Comparison of ENCODE assay signal across 27 mouse cellular contexts in the genomic region with DNA sequence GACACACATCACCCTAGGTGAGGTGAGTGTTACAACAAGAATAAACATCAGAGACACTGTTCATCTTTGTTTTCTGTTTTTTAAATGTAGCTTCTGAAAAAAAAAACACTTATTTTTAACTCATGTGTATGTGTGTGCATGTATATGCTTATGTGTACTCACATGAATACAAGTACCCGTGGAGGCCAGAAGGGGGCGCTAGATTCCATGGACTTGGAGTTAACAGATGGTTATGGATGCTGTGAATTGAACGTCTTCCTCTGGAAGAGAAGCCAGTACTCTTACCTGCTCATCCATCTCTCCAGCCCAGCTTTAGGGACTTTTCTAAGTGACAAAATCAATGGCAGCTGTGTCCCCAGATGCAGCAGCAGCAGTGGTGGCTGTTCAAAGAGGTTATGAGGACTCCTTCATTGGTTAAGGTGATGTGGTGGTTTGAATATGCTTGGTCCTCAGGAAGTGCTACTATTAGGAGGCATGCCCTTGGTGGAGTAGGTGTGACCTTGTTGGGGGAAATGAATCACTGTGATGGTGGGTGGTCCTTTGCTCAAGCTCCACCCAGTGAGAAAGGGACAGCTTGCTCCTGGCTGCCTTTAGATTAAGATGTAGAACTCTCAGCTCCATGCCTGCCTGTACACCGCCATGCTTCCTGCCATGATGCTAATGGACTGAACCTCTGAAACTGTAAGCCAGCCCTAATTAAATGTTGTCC. TPM values are rescaled to one million over a fixed set of nuclear protein-coding genes. Genes with fewer than 3 reads are reported as not detected.
DNase-seq lines count a peak whose midpoint lies in the region; ATAC-seq and TF ChIP-seq lines count a peak whose summit lies in the region.
"Had no signal": no experiment of that assay in that cellular context is flagged by ENCODE, and none has a peak within 500 bp of the region (broad histone marks: within the 10 kb centered on the region; RNA-seq: fewer than 3 reads in every experiment).

No protein-coding gene starts in this region.

- no peak for DNase-seq in kidney, postnatal 0 days (ENCODE audit: low spot score)
- DNase-seq in kidney, postnatal 36 days, result no peak
- DNase-seq in midbrain, postnatal 0 days (ENCODE audit: low spot score), result no peak
- DNase-seq in R1 (ENCODE audit: low read depth, low spot score), result peak; percentile 76
- DNase-seq in urinary bladder, postnatal 4 days (ENCODE audit: low spot score in 2 of 2), result no peak
- no peak for DNase-seq in thymus, postnatal 10 days (ENCODE audit: low spot score in 2 of 2)
- DNase-seq: adrenal gland, postnatal 10 days; adrenal gland, postnatal 36 days; cerebellum, adult 11 months; cerebellum, adult 2 months; cerebellum, adult 9-11 months; cerebellum, postnatal 25 days; forebrain, postnatal 0 days; gastrocnemius, adult 2 months; gastrocnemius, postnatal 14 days; heart, adult 11 months had no signal

- no peaks in the 10 kb centered on the region for H3K9me3 ChIP-seq in kidney, postnatal 0 days (replicated peaks; ENCODE audit: low read length)
- no peaks in the 10 kb centered on the region for H3K9me3 ChIP-seq in midbrain, postnatal 0 days (ENCODE audit: low read length)
- no peaks in the 10 kb centered on the region for H3K9me3 ChIP-seq in midbrain, embryonic 15.5 days
- H3K9me3 ChIP-seq: embryonic facial prominence, embryonic 12.5 days; embryonic facial prominence, embryonic 15.5 days; hindbrain, embryonic 12.5 days; hindbrain, embryonic 15.5 days had no signal

- H3K27ac ChIP-seq in kidney, postnatal 0 days, result no peak overlapping the region
- no peak overlapping the region for H3K27ac ChIP-seq in midbrain, postnatal 0 days (ENCODE audit: low read depth, low read length)
- H3K27ac ChIP-seq in midbrain, embryonic 15.5 days, result no peak overlapping the region
- H3K27ac ChIP-seq: embryonic facial prominence, embryonic 12.5 days; embryonic facial prominence, embryonic 15.5 days; gastrocnemius, adult 2 months; hindbrain, embryonic 12.5 days; hindbrain, embryonic 15.5 days had no signal

- H3K4me3 ChIP-seq in kidney, postnatal 0 days (replicated peaks; ENCODE audit: low read depth, low read length), result no peak overlapping the region
- H3K4me3 ChIP-seq in midbrain, postnatal 0 days (ENCODE audit: low read depth, low read length), result no peak overlapping the region
- no peak overlapping the region for H3K4me3 ChIP-seq in midbrain, embryonic 15.5 days
- H3K4me3 ChIP-seq: embryonic facial prominence, embryonic 12.5 days; embryonic facial prominence, embryonic 15.5 days; gastrocnemius, adult 2 months; hindbrain, embryonic 12.5 days; hindbrain, embryonic 15.5 days had no signal

- H3K4me2 ChIP-seq in kidney, postnatal 0 days (ENCODE audit: low read length), result no peak overlapping the region
- H3K4me2 ChIP-seq in midbrain, postnatal 0 days (ENCODE audit: low read depth, low read length, poor library complexity, severe bottlenecking), result no peak overlapping the region
- no peak overlapping the region for H3K4me2 ChIP-seq in midbrain, embryonic 15.5 days
- H3K4me2 ChIP-seq: embryonic facial prominence, embryonic 12.5 days; embryonic facial prominence, embryonic 15.5 days; heart, embryonic 11.5 days; hindbrain, embryonic 12.5 days; hindbrain, embryonic 15.5 days had no signal

- H3K4me1 ChIP-seq in kidney, postnatal 0 days (replicated peaks; ENCODE audit: insufficient read depth, low read length), result no peaks in the 10 kb centered on the region
- no peaks in the 10 kb centered on the region for H3K4me1 ChIP-seq in midbrain, postnatal 0 days (ENCODE audit: insufficient read depth, low read length)
- H3K4me1 ChIP-seq in midbrain, embryonic 15.5 days, result 0 out of 2 replicates have a peak, but pooled peaks cover 4% of the 10 kb centered on the region
- H3K4me1 ChIP-seq: embryonic facial prominence, embryonic 12.5 days; embryonic facial prominence, embryonic 15.5 days had no signal

- no peaks in the 10 kb centered on the region for H3K27me3 ChIP-seq in kidney, postnatal 0 days (ENCODE audit: insufficient read depth, low read length)
- H3K27me3 ChIP-seq in midbrain, postnatal 0 days (ENCODE audit: insufficient read depth, low read length), result no peaks in the 10 kb centered on the region; the same call in 1 of the 2 replicates
- no peaks in the 10 kb centered on the region for H3K27me3 ChIP-seq in midbrain, embryonic 15.5 days (replicated peaks)
- H3K27me3 ChIP-seq: hindbrain, embryonic 12.5 days; hindbrain, embryonic 15.5 days had no signal

- 83% methylated on average over 4 of the region's 4 CpGs for WGBS in kidney, postnatal 0 days
- WGBS in midbrain, postnatal 0 days, result 87% methylated on average over 4 of the region's 4 CpGs
- WGBS in midbrain, embryonic 15.5 days, result 82% methylated on average over 4 of the region's 4 CpGs

- ATAC-seq in kidney, postnatal 0 days (replicated peaks; ENCODE audit: low FRiP score, low read depth), result no peak
- ATAC-seq in midbrain, postnatal 0 days (ENCODE audit: low FRiP score), result no peak
- no peak for ATAC-seq in midbrain, embryonic 15.5 days (replicated peaks)
- ATAC-seq: forebrain, embryonic 14.5 days; forebrain, postnatal 0 days had no signal

- no peaks in the 10 kb centered on the region for H3K36me3 ChIP-seq in kidney, postnatal 0 days (ENCODE audit: insufficient read depth, low read length)
- H3K36me3 ChIP-seq in midbrain, postnatal 0 days (ENCODE audit: insufficient read depth, low read length), result no peaks in the 10 kb centered on the region
- H3K36me3 ChIP-seq in midbrain, embryonic 15.5 days (replicated peaks), result no peaks in the 10 kb centered on the region
- H3K36me3 ChIP-seq: embryonic facial prominence, embryonic 12.5 days; embryonic facial prominence, embryonic 15.5 days; hindbrain, embryonic 12.5 days; hindbrain, embryonic 15.5 days had no signal

- H3K9ac ChIP-seq in kidney, postnatal 0 days (ENCODE audit: low read depth, low read length), result no peak overlapping the region
- H3K9ac ChIP-seq in midbrain, postnatal 0 days (replicated peaks; ENCODE audit: low read length, poor library complexity, severe bottlenecking), result no peak overlapping the region
- H3K9ac ChIP-seq in midbrain, embryonic 15.5 days, result no peak overlapping the region
- H3K9ac ChIP-seq: embryonic facial prominence, embryonic 12.5 days; embryonic facial prominence, embryonic 15.5 days; forebrain, postnatal 0 days; hindbrain, embryonic 12.5 days; hindbrain, embryonic 15.5 days had no signal

- peak; percentile 13; the same call in 1 of the 2 replicates for TF ChIP-seq CTCF in kidney, postnatal 0 days (IDR thresholded peaks at IDR 0.05; ENCODE audit: low read depth)
- TF ChIP-seq CTCF in midbrain, postnatal 0 days (IDR thresholded peaks at IDR 0.05), result 0 out of 2 replicates have a peak, but pooled peaks have one; percentile 27

RNA-seq across cellular contexts. Expression of gene Tmem132d, which starts 56.1 kb away (rescaled TPM):
- polyA plus RNA-seq in kidney, postnatal 0 days (2015; fragmentation: Nextera tagmentation; extraction: Ambion mirVana), result 0.14 and 0.24 TPM in 2 replicates
- 14.7 and 16.9 TPM in 2 replicates for total RNA-seq in midbrain, postnatal 0 days (2014; rRNA removed)
- 3.3 and 4.0 TPM in 2 replicates for polyA plus RNA-seq in midbrain, postnatal 0 days (2015; fragmentation: Nextera tagmentation; extraction: Ambion mirVana)
- polyA plus RNA-seq in midbrain, embryonic 15.5 days (2015; fragmentation: Nextera tagmentation; extraction: Ambion mirVana), result 3.2 and 3.4 TPM in 2 replicates
- total RNA-seq: common myeloid progenitor, adult 5-6 weeks; heart, adult 8-10 months; hematopoietic stem cell, adult 5-6 weeks; MEL had no signal
